Mouse (Mus musculus): ENCODE measurements around the gene Fto. TPM values are rescaled to one million over a fixed set of nuclear protein-coding genes. Genes with fewer than 3 reads are reported as not detected.

The Fto gene
- polyA plus RNA-seq, 1 experiment from 2014 or later = 28.6 TPM

- WGBS (ENCODE audit: insufficient replicate concordance) = 77% methylated on average over 9 of the region's 9 CpGs
- Histone ChIP-seq H3K4me3 (no peak overlapping the region), H3K4me1 (peaks cover 6% of the 10 kb centered on the region; the same call in 1 of the 2 replicates)
These were observed 237.9 kb downstream of the Fto start for GRCm38 (mm10) chr8:91551166-91551765.

GRCm38 (mm10) chr8:91551775-91552538 is 238.6 kb downstream of the Fto start:
- WGBS (ENCODE audit: insufficient replicate concordance) = 67% methylated on average over 10 of the region's 10 CpGs
- Histone ChIP-seq H3K9me3 (replicated peaks) (no peaks in the 10 kb centered on the region), H3K36me3 (no peaks in the 10 kb centered on the region), H3K4me3 (no peak overlapping the region), H3K4me1 (peaks cover 6% of the 10 kb centered on the region; the same call in 1 of the 2 replicates), H3K27me3 (replicated peaks) (no peaks in the 10 kb centered on the region), H3K4me2 (no peak overlapping the region), H3K27ac (no peak overlapping the region), H3K9ac (no peak overlapping the region)
- ATAC-seq = no peak

More at GRCm38 (mm10) chr8:91551166-91551765, 237.9 kb downstream of the Fto start:
- ATAC-seq = no peak
- Histone ChIP-seq H3K9ac (no peak overlapping the region), H3K27me3 (replicated peaks) (no peaks in the 10 kb centered on the region), H3K27ac (no peak overlapping the region), H3K36me3 (no peaks in the 10 kb centered on the region), H3K4me2 (no peak overlapping the region), H3K9me3 (replicated peaks) (no peaks in the 10 kb centered on the region)

GRCm38 (mm10) chr8:91552635-91553034 is 239.3 kb downstream of the Fto start:
- no peak overlapping the region for H3K4me3 ChIP-seq
- no peaks in the 10 kb centered on the region for H3K27me3 ChIP-seq (replicated peaks)
- H3K4me2 ChIP-seq = no peak overlapping the region
- no peaks in the 10 kb centered on the region for H3K9me3 ChIP-seq (replicated peaks)
- no peak for ATAC-seq
- 85% methylated on average over 11 of the region's 11 CpGs for WGBS (ENCODE audit: insufficient replicate concordance)
- H3K27ac ChIP-seq = no peak overlapping the region
- no peak overlapping the region for H3K9ac ChIP-seq
- peaks cover 6% of the 10 kb centered on the region; the same call in 1 of the 2 replicates for H3K4me1 ChIP-seq
- no peaks in the 10 kb centered on the region for H3K36me3 ChIP-seq

GRCm38 (mm10) chr8:91553387-91553786 is 240.1 kb downstream of the Fto start:
- Histone ChIP-seq H3K9ac (no peak overlapping the region), H3K9me3 (replicated peaks) (no peaks in the 10 kb centered on the region), H3K4me1 (peaks cover 6% of the 10 kb centered on the region; the same call in 1 of the 2 replicates), H3K27me3 (replicated peaks) (no peaks in the 10 kb centered on the region), H3K4me3 (no peak overlapping the region), H3K36me3 (no peaks in the 10 kb centered on the region), H3K27ac (no peak overlapping the region), H3K4me2 (no peak overlapping the region)
- whole genome bisulfite sequencing (ENCODE audit: insufficient replicate concordance) = 64% methylated on average over 5 of the region's 5 CpGs
- no peak for ATAC-seq

- WGBS (ENCODE audit: insufficient replicate concordance) = 79% methylated on average over 5 of the region's 5 CpGs
- Histone ChIP-seq H3K27ac (no peak overlapping the region), H3K9ac (no peak overlapping the region), H3K27me3 (replicated peaks) (no peaks in the 10 kb centered on the region), H3K4me2 (no peak overlapping the region), H3K36me3 (no peaks in the 10 kb centered on the region), H3K9me3 (replicated peaks) (no peaks in the 10 kb centered on the region), H3K4me3 (no peak overlapping the region), H3K4me1 (no peaks in the 10 kb centered on the region)
- no peak for ATAC-seq
These were observed 243.8 kb downstream of the Fto start for GRCm38 (mm10) chr8:91557041-91557587.

- ATAC-seq = no peak
- Histone ChIP-seq H3K4me1 (no peaks in the 10 kb centered on the region), H3K9ac (no peak overlapping the region), H3K4me2 (no peak overlapping the region), H3K36me3 (no peaks in the 10 kb centered on the region), H3K9me3 (replicated peaks) (no peaks in the 10 kb centered on the region), H3K4me3 (no peak overlapping the region), H3K27me3 (replicated peaks) (no peaks in the 10 kb centered on the region), H3K27ac (no peak overlapping the region)
- WGBS (ENCODE audit: insufficient replicate concordance) = 77% methylated on average over 6 of the region's 6 CpGs
These were observed 245.1 kb downstream of the Fto start for GRCm38 (mm10) chr8:91558408-91558807.

- no peak for ATAC-seq
- H3K27me3 ChIP-seq (replicated peaks) = no peaks in the 10 kb centered on the region
- H3K36me3 ChIP-seq = no peaks in the 10 kb centered on the region
- 75% methylated on average over 6 of the region's 6 CpGs for WGBS (ENCODE audit: insufficient replicate concordance)
- H3K9me3 ChIP-seq (replicated peaks) = no peaks in the 10 kb centered on the region
- H3K4me1 ChIP-seq = peaks cover 1% of the 10 kb centered on the region; the same call in 1 of the 2 replicates
- no peak overlapping the region for H3K27ac ChIP-seq
- H3K4me2 ChIP-seq = no peak overlapping the region
- H3K9ac ChIP-seq = no peak overlapping the region
- no peak overlapping the region for H3K4me3 ChIP-seq
These were observed 246.8 kb downstream of the Fto start for GRCm38 (mm10) chr8:91560017-91560591.

GRCm38 (mm10) chr8:91561241-91561640 is 247.9 kb downstream of the Fto start:
- Histone ChIP-seq H3K27ac (no peak overlapping the region), H3K4me1 (peaks cover 13% of the 10 kb centered on the region), H3K27me3 (replicated peaks) (no peaks in the 10 kb centered on the region), H3K4me3 (no peak overlapping the region), H3K9me3 (replicated peaks) (no peaks in the 10 kb centered on the region), H3K9ac (no peak overlapping the region), H3K4me2 (no peak overlapping the region), H3K36me3 (no peaks in the 10 kb centered on the region)
- 81% methylated on average over 4 of the region's 4 CpGs for WGBS (ENCODE audit: insufficient replicate concordance)
- no peak for ATAC-seq

GRCm38 (mm10) chr8:91562600-91562999 is 249.3 kb downstream of the Fto start:
- ATAC-seq = no peak
- H3K4me1 ChIP-seq = peaks cover 14% of the 10 kb centered on the region

GRCm38 (mm10) chr8:91563326-91563725 is 250.0 kb downstream of the Fto start:
- 69% methylated on average over 3 of the region's 3 CpGs for WGBS (ENCODE audit: insufficient replicate concordance)
- Histone ChIP-seq H3K9me3 (replicated peaks) (no peaks in the 10 kb centered on the region), H3K36me3 (no peaks in the 10 kb centered on the region), H3K4me3 (no peak overlapping the region), H3K27me3 (replicated peaks) (no peaks in the 10 kb centered on the region), H3K4me1 (peaks cover 14% of the 10 kb centered on the region), H3K9ac (no peak overlapping the region), H3K4me2 (no peak overlapping the region), H3K27ac (no peak overlapping the region)
- ATAC-seq = no peak

More at GRCm38 (mm10) chr8:91562600-91562999, 249.3 kb downstream of the Fto start:
- no peaks in the 10 kb centered on the region for H3K27me3 ChIP-seq (replicated peaks)
- WGBS (ENCODE audit: insufficient replicate concordance) = 51% methylated on average over 7 of the region's 7 CpGs
- H3K4me2 ChIP-seq = no peak overlapping the region
- H3K36me3 ChIP-seq = no peaks in the 10 kb centered on the region
- no peak overlapping the region for H3K4me3 ChIP-seq
- no peak overlapping the region for H3K9ac ChIP-seq
- H3K27ac ChIP-seq = no peak overlapping the region
- H3K9me3 ChIP-seq (replicated peaks) = no peaks in the 10 kb centered on the region

GRCm38 (mm10) chr8:91565869-91566502 is 252.7 kb downstream of the Fto start:
- H3K4me2 ChIP-seq = no peak overlapping the region
- no peak overlapping the region for H3K4me3 ChIP-seq
- H3K9me3 ChIP-seq (replicated peaks) = no peaks in the 10 kb centered on the region
- no peaks in the 10 kb centered on the region for H3K27me3 ChIP-seq (replicated peaks)
- WGBS (ENCODE audit: insufficient replicate concordance) = 27% methylated on average over 12 of the region's 12 CpGs
- H3K27ac ChIP-seq = no peak overlapping the region
- H3K36me3 ChIP-seq = no peaks in the 10 kb centered on the region
- H3K4me1 ChIP-seq = peaks cover 28% of the 10 kb centered on the region
- H3K9ac ChIP-seq = no peak overlapping the region
- ATAC-seq = no peak

- 45% methylated on average over 2 of the region's 2 CpGs for WGBS (ENCODE audit: insufficient replicate concordance)
- no peak overlapping the region for H3K27ac ChIP-seq
- no peak overlapping the region for H3K9ac ChIP-seq
- no peak for ATAC-seq
- H3K4me2 ChIP-seq = no peak overlapping the region
- no peaks in the 10 kb centered on the region for H3K27me3 ChIP-seq (replicated peaks)
- H3K9me3 ChIP-seq (replicated peaks) = no peaks in the 10 kb centered on the region
- H3K36me3 ChIP-seq = no peaks in the 10 kb centered on the region
- H3K4me3 ChIP-seq = no peak overlapping the region
- peaks cover 28% of the 10 kb centered on the region for H3K4me1 ChIP-seq
These were observed 253.2 kb downstream of the Fto start for GRCm38 (mm10) chr8:91566503-91566869.
